Mouse (Mus musculus): ENCODE measurements around the gene Pik3r5.

Pik3r5 gene

GRCm38 (mm10) chr11:68484431-68484830 lies 52.5 kb downstream of the Pik3r5 start:
- DNase-seq (ENCODE audit: inconsistent ontology term): no peak

GRCm38 (mm10) chr11:68485206-68485942 lies 53.5 kb downstream of the Pik3r5 start:
- DNase-seq (ENCODE audit: inconsistent ontology term): peak; percentile 49

- no peak for DNase-seq (ENCODE audit: inconsistent ontology term)
Observed at GRCm38 (mm10) chr11:68486093-68486492, 54.2 kb downstream of the Pik3r5 start.

- no peak for DNase-seq (ENCODE audit: inconsistent ontology term)
Observed at GRCm38 (mm10) chr11:68487720-68488119, 55.8 kb downstream of the Pik3r5 start.

- no peak for DNase-seq (ENCODE audit: inconsistent ontology term)
Observed at GRCm38 (mm10) chr11:68488256-68488824, 56.4 kb downstream of the Pik3r5 start.

- no peak for DNase-seq (ENCODE audit: inconsistent ontology term)
Observed at GRCm38 (mm10) chr11:68489236-68489635, 57.3 kb downstream of the Pik3r5 start.

- no peak for DNase-seq (ENCODE audit: inconsistent ontology term)
Observed at GRCm38 (mm10) chr11:68492592-68492991, 60.7 kb downstream of the Pik3r5 start.

- no peak for DNase-seq (ENCODE audit: inconsistent ontology term)
Observed at GRCm38 (mm10) chr11:68493760-68494159, 61.8 kb downstream of the Pik3r5 start.

GRCm38 (mm10) chr11:68497081-68497480 lies 65.2 kb downstream of the Pik3r5 start:
- no peak for DNase-seq (ENCODE audit: inconsistent ontology term)

- no peak for DNase-seq (ENCODE audit: inconsistent ontology term)
Observed at GRCm38 (mm10) chr11:68498517-68498916, 66.6 kb downstream of the Pik3r5 start.

- DNase-seq (ENCODE audit: inconsistent ontology term): no peak
Observed at GRCm38 (mm10) chr11:68498999-68499699, 67.2 kb downstream of the Pik3r5 start.

- DNase-seq (ENCODE audit: inconsistent ontology term): no peak
Observed at GRCm38 (mm10) chr11:68500949-68501350, 69.0 kb downstream of the Pik3r5 start.

- no peak for DNase-seq (ENCODE audit: inconsistent ontology term)
Observed at GRCm38 (mm10) chr11:68502408-68502807, 70.5 kb downstream of the Pik3r5 start.

- DNase-seq (ENCODE audit: inconsistent ontology term): no peak
Observed at GRCm38 (mm10) chr11:68502902-68503629, 71.1 kb downstream of the Pik3r5 start, which contains the start of gene Pik3r6. Pik3r6 (plus strand) TSS chr11:68503019.

- DNase-seq (ENCODE audit: inconsistent ontology term): no peak
Observed at GRCm38 (mm10) chr11:68504913-68505312, 73.0 kb downstream of the Pik3r5 start.

GRCm38 (mm10) chr11:68507246-68507645 lies 75.3 kb downstream of the Pik3r5 start:
- no peak for DNase-seq (ENCODE audit: inconsistent ontology term)

- no peak for DNase-seq (ENCODE audit: inconsistent ontology term)
Observed at GRCm38 (mm10) chr11:68508619-68509018, 76.7 kb downstream of the Pik3r5 start.

- DNase-seq (ENCODE audit: inconsistent ontology term): no peak
Observed at GRCm38 (mm10) chr11:68509194-68509593, 77.3 kb downstream of the Pik3r5 start.

GRCm38 (mm10) chr11:68513969-68514368 lies 82.0 kb downstream of the Pik3r5 start:
- DNase-seq (ENCODE audit: inconsistent ontology term): no peak

- DNase-seq (ENCODE audit: inconsistent ontology term): no peak
Observed at GRCm38 (mm10) chr11:68519362-68519761, 87.4 kb downstream of the Pik3r5 start.

GRCm38 (mm10) chr11:68519815-68520214 lies 87.9 kb downstream of the Pik3r5 start:
- no peak for DNase-seq (ENCODE audit: inconsistent ontology term)

GRCm38 (mm10) chr11:68520439-68520838 lies 88.5 kb downstream of the Pik3r5 start:
- DNase-seq (ENCODE audit: inconsistent ontology term): no peak

All from Muller cell, postnatal 12 days (primary cell).